Comparison of ENCODE assay signal across 8 mouse cellular contexts in the genomic region with DNA sequence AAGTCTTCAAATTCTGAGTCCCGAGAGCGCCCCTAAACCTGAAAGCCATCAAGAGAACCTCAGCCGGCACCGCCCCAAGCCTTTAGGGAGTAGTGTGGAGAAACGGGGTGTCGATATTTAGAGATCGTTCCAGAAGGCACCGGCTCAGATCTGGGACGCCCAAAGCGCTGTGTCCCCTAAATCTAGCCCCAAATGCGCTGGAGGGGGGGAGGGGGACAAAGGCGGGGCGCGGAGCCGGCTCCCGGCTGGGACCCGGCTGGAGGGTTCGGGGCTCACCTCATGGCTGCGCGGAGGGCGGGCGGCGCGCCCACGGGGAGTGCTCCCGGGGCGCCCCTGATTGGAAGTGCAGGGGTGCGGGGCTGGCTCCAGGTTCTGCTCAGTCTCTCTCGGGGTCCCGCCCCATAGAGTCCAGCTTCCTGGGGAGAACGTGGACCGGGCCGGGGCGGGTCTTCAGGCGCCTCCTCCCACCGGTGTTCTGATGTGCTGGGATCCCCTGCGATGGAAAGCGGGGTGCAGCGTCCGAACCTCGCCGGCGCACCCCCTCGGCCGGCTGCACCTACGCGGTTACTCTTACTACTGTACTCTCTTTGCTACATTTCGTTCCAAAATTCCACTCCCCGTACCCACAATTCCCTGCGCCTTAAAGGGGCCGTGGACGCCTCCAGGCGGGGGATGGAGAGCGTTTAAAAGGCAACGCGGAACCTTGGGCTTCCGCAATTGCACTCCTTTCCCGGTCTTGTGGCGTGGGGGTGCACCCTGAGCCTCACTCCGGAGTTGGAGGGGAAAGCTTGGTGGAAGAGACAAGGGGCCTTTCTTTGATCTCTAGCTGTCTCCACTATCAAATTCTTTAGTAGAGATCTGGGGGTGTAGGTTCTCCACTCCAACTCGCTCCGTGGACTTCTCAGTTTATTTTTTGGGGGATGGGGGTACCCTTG. TPM values are rescaled to one million over a fixed set of nuclear protein-coding genes. Genes with fewer than 3 reads are reported as not detected.
DNase-seq lines count a peak whose midpoint lies in the region; ATAC-seq lines count a peak whose summit lies in the region.

A gene (minus strand): TSS at position 580 of the 935 bp plus-strand sequence.

- no peaks in the 10 kb centered on the region for H3K9me3 ChIP-seq in hindbrain, embryonic 14.5 days (ENCODE audit: control insufficient read depth, low read length)

- H3K27me3 ChIP-seq in hindbrain, embryonic 14.5 days (ENCODE audit: control insufficient read depth, insufficient read depth, low read length) = no peaks in the 10 kb centered on the region

- WGBS in hindbrain, embryonic 14.5 days = under 1% methylated on average over 60 of the region's 62 CpGs

- peak within 1 kb of the TSS; percentile 86 for H3K9ac ChIP-seq in hindbrain, embryonic 14.5 days

- peak within 1 kb of the TSS; percentile 73 for H3K4me3 ChIP-seq in hindbrain, embryonic 14.5 days (replicated peaks; ENCODE audit: low read length)

- DNase-seq in WW6 (ENCODE audit: low read depth, low spot score) = peak; percentile 69
- peak; percentile 84 to 88 for DNase-seq in cerebellum, postnatal 36 days
- DNase-seq in frontal cortex, postnatal 36 days (ENCODE audit: low spot score in 2 of 2) = peak; percentile 87 to 89
- peak; percentile 92 for DNase-seq in hindbrain, embryonic 14.5 days (ENCODE audit: low spot score)
- peak; percentile 83 to 88 for DNase-seq in layer of hippocampus, postnatal 36 days
- peak; percentile 93 for DNase-seq in lung, postnatal 36 days
- DNase-seq in retina, embryonic 14.5 days (ENCODE audit: low spot score) = peak; percentile 81
- DNase-seq in thymus, postnatal 4 days = peak; percentile 83

- peak within 1 kb of the TSS; percentile 89 for H3K4me2 ChIP-seq in hindbrain, embryonic 14.5 days (replicated peaks)

- 0 out of 2 replicates have a peak, but pooled peaks cover 11% of the 10 kb centered on the region for H3K36me3 ChIP-seq in hindbrain, embryonic 14.5 days (replicated peaks; ENCODE audit: control insufficient read depth, insufficient read depth)

- H3K4me1 ChIP-seq in hindbrain, embryonic 14.5 days (replicated peaks; ENCODE audit: control insufficient read depth, insufficient read depth, low read length) = peaks cover 21% of the 10 kb centered on the region

- peak within 1 kb of the TSS; percentile 86 for H3K27ac ChIP-seq in hindbrain, embryonic 14.5 days

- ATAC-seq in hindbrain, embryonic 14.5 days (ENCODE audit: low FRiP score) = peak; percentile 75

RNA-seq across cellular contexts. Expression of the gene that starts here (rescaled TPM):
- 32.7 and 35.3 TPM in 2 replicates for polyA plus RNA-seq in hindbrain, embryonic 14.5 days (2014; fragmentation: Nextera tagmentation; extraction: Ambion mirVana)
- 10 to 100 TPM; 15.2 to 21.2 TPM for total RNA-seq in layer of hippocampus, postnatal 36 days (2021)

Comparison
In these comparisons a context has a peak if more than half of its experiments do, and no peak if none do; other contexts are left out.
1. Peak in every context shown above with its lines: DNase-seq, ATAC-seq, H3K4me3 ChIP-seq and H3K27ac ChIP-seq.